Mouse (Mus musculus) lung, postnatal 10 days (tissue): ENCODE measurements around the gene Zbtb39.

Experiments
- DNase-seq: peaks from one replicate; pipeline ENCODE4 v3.0.0; 2021

Zbtb39 gene

DNA sequence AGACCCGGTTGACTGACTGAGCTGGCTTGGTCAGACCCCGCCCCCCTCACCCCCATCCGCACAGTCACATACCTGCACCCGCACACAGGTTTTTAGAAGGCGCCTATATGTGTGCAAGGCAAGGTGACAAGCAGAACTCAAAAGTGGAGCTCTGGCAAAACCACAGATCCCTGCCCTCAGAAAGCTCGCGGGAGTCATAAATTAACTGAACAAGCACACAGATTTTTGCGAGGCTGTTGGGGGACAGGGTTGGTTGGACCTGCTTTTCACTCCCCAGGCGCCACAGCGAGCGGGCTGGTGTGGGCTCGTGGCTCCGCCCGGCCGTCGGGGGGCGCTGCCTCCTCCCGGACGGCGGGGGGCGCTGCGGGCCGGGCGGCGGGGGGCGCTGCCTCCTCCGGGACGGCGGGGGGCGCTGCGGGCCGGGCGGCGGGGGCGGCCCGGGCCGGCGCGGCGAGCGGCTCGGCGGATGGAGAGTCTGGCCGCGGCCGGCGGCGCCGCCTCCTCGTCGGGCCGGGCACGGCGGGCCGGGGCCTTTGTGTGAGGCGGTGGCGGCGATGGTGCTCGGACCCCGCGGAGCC is at the start of gene Zbtb39:
Gene Zbtb39 (plus strand): TSS at position 456 of the 578 bp plus-strand sequence.
- DNase-seq: peak; percentile 85

- DNase-seq: no peak
These were observed 48.3 kb upstream of the Zbtb39 start for GRCm38 (mm10) chr10:127691053-127691452.

GRCm38 (mm10) chr10:127694636-127695035 is 44.7 kb upstream of the Zbtb39 start:
- peak; percentile 31 for DNase-seq

GRCm38 (mm10) chr10:127695775-127696174 is 43.6 kb upstream of the Zbtb39 start:
- no peak for DNase-seq

GRCm38 (mm10) chr10:127698966-127699365 is 40.4 kb upstream of the Zbtb39 start:
- DNase-seq: no peak

DNA sequence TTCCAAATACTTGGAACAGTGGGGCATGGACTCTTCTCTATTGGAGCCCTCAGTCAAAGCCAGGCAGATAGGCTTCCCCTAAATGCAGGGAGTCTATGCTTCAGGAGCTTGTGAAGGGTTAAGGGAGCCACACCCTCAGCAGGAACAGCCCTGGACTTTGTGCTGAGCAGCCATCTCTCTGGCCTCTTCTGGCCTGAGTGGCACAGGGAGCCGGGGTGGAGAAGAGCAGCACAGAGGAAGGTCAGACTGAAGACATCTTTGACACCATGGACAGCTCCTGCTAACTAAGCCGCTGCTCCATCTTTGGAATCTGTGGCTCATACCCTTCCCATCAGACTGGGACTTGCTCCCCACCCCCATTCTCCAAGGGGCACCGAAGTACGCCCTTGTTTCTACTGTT is 36.0 kb upstream of the Zbtb39 start:
- no peak for DNase-seq

- DNase-seq: no peak
These were observed 35.0 kb upstream of the Zbtb39 start for GRCm38 (mm10) chr10:127704293-127704692.

GRCm38 (mm10) chr10:127704766-127705220 is 34.5 kb upstream of the Zbtb39 start, which contains the start of gene Myo1a:
Gene Myo1a (plus strand): TSS chr10:127705170.
- DNase-seq: no peak

DNA sequence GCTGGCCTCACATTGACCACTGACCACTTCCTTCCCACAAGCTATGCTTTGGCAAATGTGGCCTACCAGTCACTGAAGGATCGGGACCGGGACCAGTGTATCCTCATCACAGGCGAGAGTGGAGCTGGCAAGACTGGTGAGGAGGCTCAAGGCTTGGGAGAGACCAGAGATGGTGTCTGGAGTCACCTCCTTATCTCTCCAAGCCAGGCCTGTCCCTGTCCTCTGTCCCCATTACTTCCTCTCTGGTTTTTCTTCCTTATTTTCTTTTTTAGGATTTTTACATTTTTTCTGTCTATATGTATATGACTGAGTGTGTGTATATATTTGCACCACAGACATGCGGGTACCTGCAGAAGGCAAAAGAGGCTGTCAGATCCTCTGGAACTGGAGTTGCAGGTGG is 33.6 kb upstream of the Zbtb39 start:
- DNase-seq: no peak

DNA sequence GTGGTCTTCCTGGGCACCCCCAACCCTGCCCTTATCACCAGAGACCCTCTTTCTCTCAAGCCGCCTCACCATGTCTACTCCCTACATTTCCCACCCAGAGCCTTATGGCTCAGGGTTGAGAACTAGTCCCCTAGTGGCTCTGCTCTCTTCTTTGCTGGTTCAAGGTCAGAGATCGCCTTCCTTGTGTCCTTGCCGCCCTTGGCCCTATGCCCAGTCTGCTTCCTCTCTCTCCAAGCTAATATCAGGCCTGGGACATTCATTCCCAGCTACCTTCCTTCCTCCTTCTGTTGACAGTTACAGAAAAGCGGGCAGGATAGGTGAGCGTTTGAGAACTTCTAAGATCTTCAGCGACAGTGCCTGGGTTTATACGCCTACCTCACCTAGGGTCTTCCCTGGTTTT is 31.6 kb upstream of the Zbtb39 start:
- DNase-seq: peak; percentile 60

DNA sequence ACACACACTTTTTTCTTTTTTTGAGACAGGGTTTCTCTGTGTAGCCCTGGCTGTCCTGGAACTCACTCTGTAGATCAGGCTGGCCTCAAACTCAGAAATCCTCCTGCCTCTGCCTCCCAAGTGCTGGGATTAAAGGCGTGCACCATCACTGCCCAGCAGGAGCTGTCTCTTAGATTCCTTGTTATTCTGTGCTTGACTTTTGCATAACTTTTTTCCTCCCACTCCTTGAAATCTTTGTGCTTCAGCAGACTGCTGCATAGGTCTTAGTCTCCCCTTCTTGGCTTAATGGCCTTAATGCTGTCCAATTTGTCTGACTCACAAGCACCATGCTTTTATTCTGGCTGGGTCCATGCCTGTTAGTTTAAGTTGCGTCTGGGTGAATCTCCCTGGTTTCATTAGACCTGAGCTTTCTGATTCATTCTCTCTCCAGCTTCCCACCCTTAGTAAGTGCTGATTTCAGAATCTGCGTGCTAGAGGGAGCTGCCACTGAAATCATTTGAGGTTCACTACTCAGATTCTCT is 30.4 kb upstream of the Zbtb39 start:
- no peak for DNase-seq

- no peak for DNase-seq
These were observed 29.0 kb upstream of the Zbtb39 start for GRCm38 (mm10) chr10:127710331-127710730.

DNA sequence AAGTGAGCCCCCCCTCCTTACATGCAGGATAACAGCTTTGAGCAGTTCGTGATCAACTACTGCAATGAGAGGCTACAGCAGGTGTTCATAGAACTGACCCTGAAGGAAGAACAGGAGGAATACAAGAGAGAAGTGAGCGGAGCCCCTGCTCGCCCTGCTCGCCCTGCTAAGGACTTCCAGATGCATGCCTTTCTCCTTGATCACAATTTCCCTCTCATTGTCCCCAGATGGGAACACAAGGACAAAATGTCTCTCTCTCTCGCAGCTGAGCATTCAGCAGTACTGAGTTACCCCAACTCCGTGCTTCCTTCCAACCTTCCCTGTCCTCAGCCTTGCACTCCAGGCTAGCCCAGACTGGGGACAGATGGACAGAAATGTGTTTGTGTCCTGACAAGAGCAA is 26.6 kb upstream of the Zbtb39 start:
- DNase-seq: no peak

DNA sequence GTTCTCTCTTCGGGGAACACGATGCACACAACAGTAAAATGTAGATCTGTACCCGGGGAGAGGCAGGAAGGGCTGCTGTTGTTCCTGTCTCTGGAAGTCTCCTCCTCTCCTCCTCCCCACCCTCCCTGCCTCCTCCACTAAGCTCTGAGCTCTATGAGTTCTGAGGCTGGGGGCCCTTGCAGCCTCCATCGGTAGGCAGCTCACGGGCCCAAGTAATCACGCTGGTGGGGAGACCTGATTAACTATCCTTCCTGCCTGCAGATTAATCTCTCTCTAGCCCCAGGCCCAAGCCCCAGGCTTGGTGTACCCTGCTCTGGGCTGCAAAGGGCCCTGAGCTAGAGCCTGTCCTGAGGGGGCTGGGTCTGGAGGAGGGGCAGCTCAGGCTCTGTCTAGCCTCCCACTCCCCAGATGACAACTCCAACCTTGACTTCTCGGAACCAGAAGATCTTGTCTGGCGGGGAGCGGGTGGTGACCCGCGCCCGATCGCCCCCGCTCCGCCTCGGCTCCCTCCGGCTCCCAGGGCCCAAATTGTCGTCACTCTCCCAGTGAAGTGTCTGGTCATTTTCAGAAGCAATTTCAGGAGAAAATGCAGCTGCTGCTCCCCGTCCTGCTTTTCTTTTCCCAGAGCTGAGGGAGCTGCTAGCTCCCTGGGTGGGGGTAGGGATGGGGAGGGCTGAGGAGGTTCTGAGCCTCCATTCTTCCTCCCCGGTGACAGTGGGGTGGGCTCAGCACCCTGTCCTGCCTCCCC is 17.5 kb upstream of the Zbtb39 start:
- DNase-seq: no peak

GRCm38 (mm10) chr10:127724178-127724577 is 15.2 kb upstream of the Zbtb39 start, which contains the start of gene Tac2:
Gene Tac2 (plus strand): TSS chr10:127724478.
- DNase-seq: no peak

- no peak for DNase-seq
These were observed 14.2 kb upstream of the Zbtb39 start for GRCm38 (mm10) chr10:127725136-127725535.

DNA sequence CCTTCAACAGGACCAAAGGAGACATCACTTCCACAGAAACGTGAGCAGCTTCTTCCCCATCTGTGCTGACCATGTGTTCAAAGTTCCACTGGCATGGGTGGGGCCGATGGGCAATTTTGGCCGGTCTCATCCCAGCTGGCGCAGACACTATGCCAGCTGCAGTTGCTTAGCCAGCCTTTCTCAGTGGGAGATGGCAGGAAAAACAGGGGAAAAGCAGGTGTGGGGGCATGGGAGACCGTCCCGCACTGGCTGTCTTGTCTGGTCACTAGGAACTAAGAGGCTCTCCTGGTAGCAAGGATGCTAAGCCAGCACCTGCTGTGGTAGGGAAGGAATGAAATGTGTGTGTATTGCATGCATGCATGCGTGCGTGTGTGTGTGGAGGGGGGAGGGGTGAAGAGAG is 10.9 kb upstream of the Zbtb39 start:
- DNase-seq: no peak

DNA sequence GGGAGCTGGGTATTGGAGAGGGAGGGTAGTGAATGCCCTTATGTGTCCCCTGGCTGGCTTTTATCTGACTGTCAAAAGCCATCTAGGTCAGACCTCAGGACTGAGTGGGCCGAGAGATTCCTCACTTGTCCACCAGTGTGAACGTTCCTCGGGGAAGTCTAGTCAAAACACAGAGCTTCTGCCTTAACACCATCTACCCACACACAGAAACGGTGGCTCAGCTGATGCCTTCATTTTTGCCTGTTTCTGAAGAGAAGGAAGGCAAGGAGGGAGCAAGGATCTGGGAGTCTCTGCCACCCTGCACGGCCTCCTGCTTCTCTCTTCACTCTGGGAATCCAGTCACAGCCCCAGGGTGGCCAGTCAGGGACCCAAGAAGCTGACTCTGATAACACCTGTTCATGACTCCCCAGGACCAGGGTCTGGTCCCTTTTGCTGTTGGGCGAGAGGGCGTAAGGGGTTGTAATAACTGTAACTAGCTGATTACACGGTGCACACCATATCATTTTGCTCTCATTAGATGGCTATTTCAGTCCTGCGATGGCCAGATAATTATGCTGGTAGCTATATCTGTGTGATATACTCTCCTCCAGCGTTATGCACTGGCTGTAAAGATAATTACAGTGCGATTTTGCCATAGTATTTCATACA is 8.9 kb upstream of the Zbtb39 start:
- DNase-seq: no peak

- no peak for DNase-seq
These were observed 8.4 kb upstream of the Zbtb39 start for GRCm38 (mm10) chr10:127730933-127731310.

DNA sequence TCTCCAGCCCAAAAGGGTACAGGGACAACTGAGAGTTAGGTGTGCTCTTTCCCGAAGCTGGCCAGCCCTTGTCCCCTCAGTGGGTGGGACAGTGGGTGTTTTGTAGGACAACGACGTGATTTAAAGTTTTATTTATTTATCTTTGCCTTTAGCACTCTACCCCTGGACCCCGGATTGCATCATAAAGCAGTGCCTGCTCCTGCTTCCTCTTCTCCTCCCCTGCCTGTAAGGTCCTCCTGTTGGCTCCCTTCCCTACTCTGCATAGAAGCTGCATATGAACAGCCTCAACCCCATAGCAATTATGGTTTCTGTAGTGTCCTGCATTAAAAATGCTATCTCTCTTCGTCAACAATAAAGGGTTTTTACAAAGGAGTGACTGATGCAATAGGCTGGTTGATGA is 7.9 kb upstream of the Zbtb39 start:
- no peak for DNase-seq

- peak; percentile 55 for DNase-seq
These were observed 4.9 kb upstream of the Zbtb39 start for GRCm38 (mm10) chr10:127734434-127734833.

- no peak for DNase-seq
These were observed 3.1 kb upstream of the Zbtb39 start for GRCm38 (mm10) chr10:127736266-127736665.

- DNase-seq: no peak
These were observed 2.4 kb upstream of the Zbtb39 start for GRCm38 (mm10) chr10:127736916-127737315.

GRCm38 (mm10) chr10:127737552-127737951 is 1.8 kb upstream of the Zbtb39 start:
- no peak for DNase-seq
